Mouse (Mus musculus): ENCODE measurements at regions not wholly inside any gene's neighbourhood (a gene's known extent, or its start where the extent isn't known, plus 50 kb on each side); places are given as distances from the start of the nearest gene placed in this dataset.

DNA sequence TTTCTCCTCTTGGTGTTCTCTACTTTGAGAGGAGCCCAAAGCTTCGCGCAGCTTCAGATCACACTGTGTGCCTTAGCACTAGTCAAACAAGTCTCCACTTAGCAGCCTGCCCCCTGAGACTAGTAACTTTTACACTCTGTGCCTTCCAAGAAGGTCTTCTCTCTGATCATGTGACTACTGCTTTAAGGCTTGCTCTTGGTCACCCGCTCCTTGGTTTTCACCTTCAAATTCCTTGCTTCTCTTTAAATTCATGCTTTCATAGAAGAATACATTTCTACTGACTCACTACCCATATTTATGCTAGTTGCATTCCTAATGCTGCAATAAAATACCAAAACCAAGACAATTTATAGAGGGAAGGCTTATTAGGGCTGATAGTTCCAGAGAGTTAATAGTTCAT is 118.6 kb upstream of the Tut7 start:
- no peak for TF ChIP-seq CTCF (IDR thresholded peaks at IDR 0.05)
- TF ChIP-seq EP300 (IDR thresholded peaks at IDR 0.05; ENCODE audit: insufficient read depth, low read depth, low read length), result no peak
- no peak for TF ChIP-seq POLR2A (IDR thresholded peaks at IDR 0.05; ENCODE audit: insufficient read depth, low read depth, low read length)

Data from heart, adult 2 months (tissue).